12 mouse cellular contexts compared by ENCODE assay signal in the genomic region with DNA sequence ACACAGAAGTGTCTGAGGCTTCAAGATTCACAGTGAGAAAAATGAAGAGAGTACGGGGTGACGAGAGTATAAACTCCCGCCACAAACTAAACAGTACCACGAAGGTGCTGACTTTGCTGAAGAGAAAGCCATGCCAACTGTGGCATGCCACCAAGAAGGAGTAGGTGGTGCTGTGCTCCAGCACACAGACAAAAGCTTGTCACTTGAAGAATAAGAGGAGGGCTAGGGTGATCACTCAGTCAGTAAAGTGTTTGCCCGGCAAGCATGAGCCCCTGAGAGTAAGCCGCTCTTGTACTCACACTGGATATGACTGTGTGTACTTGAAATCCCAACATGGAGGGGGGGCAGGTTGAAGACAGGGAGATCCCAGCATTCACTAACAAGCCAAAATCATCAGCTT.
DNase-seq lines count a peak whose midpoint lies in the region; ATAC-seq lines count a peak whose summit lies in the region.
"Had no signal": no experiment of that assay in that cellular context is flagged by ENCODE, and none has a peak within 500 bp of the region (broad histone marks: within the 10 kb centered on the region; RNA-seq: fewer than 3 reads in every experiment).

No protein-coding gene starts in this region.

- H3K4me2 ChIP-seq in limb, embryonic 11.5 days (ENCODE audit: low read depth, severe bottlenecking), result no peak overlapping the region
- H3K4me2 ChIP-seq in hindbrain, embryonic 13.5 days, result peak overlapping the region; percentile 36; the same call in 1 of the 2 replicates
- H3K4me2 ChIP-seq: limb, embryonic 15.5 days had no signal

- peaks cover 13% of the 10 kb centered on the region for H3K4me1 ChIP-seq in limb, embryonic 11.5 days (ENCODE audit: control insufficient read depth, insufficient read depth, low read length)
- peaks cover 45% of the 10 kb centered on the region for H3K4me1 ChIP-seq in limb, embryonic 10.5 days
- peaks cover 41% of the 10 kb centered on the region for H3K4me1 ChIP-seq in hindbrain, embryonic 13.5 days (replicated peaks)

- ATAC-seq in CD4-positive, CD25-positive, alpha-beta regulatory T cell, adult 4 months, result no peak
- no peak for ATAC-seq in limb, embryonic 11.5 days (ENCODE audit: insufficient number of reproducible peaks, low FRiP score, low TSS enrichment, low read depth)
- peak; percentile 44; the same call in 1 of the 2 replicates for ATAC-seq in hindbrain, embryonic 13.5 days (ENCODE audit: low FRiP score)

- DNase-seq in CD4-positive, CD25-positive, alpha-beta regulatory T cell, adult 2 months (ENCODE audit: low read depth, low spot score), result peak; percentile 44
- DNase-seq in limb, embryonic 11.5 days (ENCODE audit: low spot score), result no peak
- DNase-seq in limb, embryonic 10.5 days (ENCODE audit: low spot score), result no peak
- DNase-seq in naive thymus-derived CD4-positive, alpha-beta T cell, adult 2 months (ENCODE audit: low read depth), result peak; percentile 49
- no peak for DNase-seq in cerebellum, adult 8-10 months
- DNase-seq in ovary, postnatal 14 days (ENCODE audit: low spot score), result no peak
- DNase-seq: lung, postnatal 36 days; spleen, adult 18-20 months had no signal

- H3K27me3 ChIP-seq in limb, embryonic 11.5 days (ENCODE audit: control insufficient read depth, insufficient read depth, low read length), result no peaks in the 10 kb centered on the region
- H3K27me3 ChIP-seq in limb, embryonic 10.5 days (ENCODE audit: low read depth, poor library complexity, severe bottlenecking), result no peaks in the 10 kb centered on the region
- no peaks in the 10 kb centered on the region for H3K27me3 ChIP-seq in hindbrain, embryonic 13.5 days
- H3K27me3 ChIP-seq: limb, embryonic 15.5 days had no signal

- H3K4me3 ChIP-seq in limb, embryonic 11.5 days (ENCODE audit: low read depth, low read length), result no peak overlapping the region
- no peak overlapping the region for H3K4me3 ChIP-seq in limb, embryonic 10.5 days
- no peak overlapping the region for H3K4me3 ChIP-seq in hindbrain, embryonic 13.5 days
- H3K4me3 ChIP-seq: limb, embryonic 15.5 days had no signal

- H3K27ac ChIP-seq in limb, embryonic 11.5 days (replicated peaks; ENCODE audit: low read depth, low read length), result 0 out of 2 replicates have a peak overlapping the region, but pooled peaks have one; percentile 12
- H3K27ac ChIP-seq in limb, embryonic 10.5 days, result no peak overlapping the region
- H3K27ac ChIP-seq in hindbrain, embryonic 13.5 days, result peak overlapping the region; percentile 77
- H3K27ac ChIP-seq: limb, embryonic 15.5 days had no signal

- no peaks in the 10 kb centered on the region for H3K36me3 ChIP-seq in limb, embryonic 11.5 days (ENCODE audit: control insufficient read depth, insufficient read depth, low read length)
- no peaks in the 10 kb centered on the region for H3K36me3 ChIP-seq in limb, embryonic 10.5 days
- H3K36me3 ChIP-seq in hindbrain, embryonic 13.5 days, result no peaks in the 10 kb centered on the region
- H3K36me3 ChIP-seq: G1E; limb, embryonic 15.5 days had no signal

- no peak overlapping the region for H3K9ac ChIP-seq in limb, embryonic 11.5 days (ENCODE audit: low read length)
- H3K9ac ChIP-seq in hindbrain, embryonic 13.5 days, result no peak overlapping the region
- H3K9ac ChIP-seq: limb, embryonic 15.5 days had no signal

- WGBS in limb, embryonic 11.5 days, result 83% methylated on average over 6 of the region's 6 CpGs
- WGBS in limb, embryonic 10.5 days, result 89% methylated on average over 6 of the region's 6 CpGs
- WGBS in hindbrain, embryonic 13.5 days, result 25% methylated on average over 6 of the region's 6 CpGs

- no peaks in the 10 kb centered on the region for H3K9me3 ChIP-seq in limb, embryonic 11.5 days (ENCODE audit: control insufficient read depth, low read length)
- H3K9me3 ChIP-seq in limb, embryonic 10.5 days (replicated peaks), result no peaks in the 10 kb centered on the region
- no peaks in the 10 kb centered on the region for H3K9me3 ChIP-seq in hindbrain, embryonic 13.5 days
- H3K9me3 ChIP-seq: G1E; limb, embryonic 15.5 days had no signal

Comparison
In these comparisons a context has a peak if more than half of its experiments do, and no peak if none do; other contexts are left out.
1. DNase-seq: peak in CD4-positive, CD25-positive, alpha-beta regulatory T cell, adult 2 months (single experiment) and naive thymus-derived CD4-positive, alpha-beta T cell, adult 2 months (single experiment); none in limb, embryonic 11.5 days (single experiment), limb, embryonic 10.5 days (single experiment), cerebellum, adult 8-10 months (single experiment) and ovary, postnatal 14 days (single experiment).